Mouse (Mus musculus) bone marrow, adult 2 months (tissue): ENCODE measurements at regions not wholly inside any gene's neighbourhood (a gene's known extent, or its start where the extent isn't known, plus 50 kb on each side); places are given as distances from the start of the nearest gene placed in this dataset.

Experiments used
- CTCF ChIP-seq: fragments of 200-500 bp; IDR thresholded peaks from 2 replicates; pipeline ENCODE4 v1.5.1; 2011; ENCODE audit warnings: low read length, control low read depth; ENCODE audit not compliant: control insufficient read depth, insufficient read depth
- POLR2A ChIP-seq: fragments of 200-500 bp; IDR thresholded peaks from 2 replicates; pipeline ENCODE4 v1.6.1; 2011; ENCODE audit warnings: low read depth, mild to moderate bottlenecking, control low read depth, low read length, borderline replicate concordance; ENCODE audit not compliant: control insufficient read depth

GRCm38 (mm10) chr13:81965431-81965830, 182.6 kb downstream of the Cetn3 start:
- TF ChIP-seq CTCF = no peak
- TF ChIP-seq POLR2A = no peak
